Comparison of ENCODE assay signal across 12 mouse cellular contexts in the genomic region with DNA sequence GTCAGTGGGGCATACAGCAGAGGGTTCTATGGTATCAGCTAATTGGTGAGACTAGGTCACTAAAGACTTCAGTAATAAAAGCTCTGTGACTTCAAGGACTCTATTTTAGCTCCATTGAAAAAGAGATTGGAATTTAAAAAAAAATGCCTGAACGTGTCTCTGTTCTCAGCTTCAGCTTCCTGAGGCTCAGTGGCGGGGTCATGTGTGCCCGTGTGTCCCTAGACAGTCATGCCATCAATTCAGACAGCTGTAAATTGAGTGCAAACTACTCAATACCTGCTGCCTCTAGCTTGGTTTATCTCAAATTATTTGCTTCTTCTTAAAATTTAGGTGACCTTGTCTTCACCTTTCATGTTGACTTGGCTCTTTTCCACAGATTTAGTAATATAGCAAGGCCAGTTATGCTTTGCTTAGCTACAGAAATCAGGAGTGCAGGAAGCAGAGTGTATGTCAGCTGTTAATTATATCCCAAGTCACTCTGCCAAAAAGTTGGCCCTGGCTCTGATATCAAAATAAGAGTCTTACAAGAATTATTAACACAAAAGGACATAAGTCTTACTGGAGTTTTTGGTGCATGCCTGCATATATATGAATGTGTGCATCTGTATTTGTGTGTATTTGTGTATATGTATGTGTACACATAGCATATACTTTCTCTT. TPM values are rescaled to one million over a fixed set of nuclear protein-coding genes. Genes with fewer than 3 reads are reported as not detected.
DNase-seq lines count a peak whose midpoint lies in the region; ATAC-seq lines count a peak whose summit lies in the region.
"Had no signal": no experiment of that assay in that cellular context is flagged by ENCODE, and none has a peak within 500 bp of the region (broad histone marks: within the 10 kb centered on the region; RNA-seq: fewer than 3 reads in every experiment).

No protein-coding gene starts in this region.

- H3K9me3 ChIP-seq in embryonic facial prominence, embryonic 14.5 days (ENCODE audit: control insufficient read depth, low read length), result no peaks in the 10 kb centered on the region
- H3K9me3 ChIP-seq in forebrain, embryonic 11.5 days (ENCODE audit: control insufficient read depth, low read length), result no peaks in the 10 kb centered on the region
- H3K9me3 ChIP-seq: forebrain, embryonic 10.5 days had no signal

- no peak for ATAC-seq in embryonic facial prominence, embryonic 14.5 days (ENCODE audit: low read depth)
- no peak for ATAC-seq in forebrain, embryonic 11.5 days (replicated peaks; ENCODE audit: low FRiP score)
- ATAC-seq: intestine, postnatal 0 days had no signal

- WGBS in embryonic facial prominence, embryonic 14.5 days, result 50% methylated on average over 3 of the region's 3 CpGs
- 76% methylated on average over 3 of the region's 3 CpGs for WGBS in forebrain, embryonic 11.5 days

- H3K27ac ChIP-seq in embryonic facial prominence, embryonic 14.5 days (replicated peaks; ENCODE audit: low read depth, low read length), result no peak overlapping the region
- H3K27ac ChIP-seq in forebrain, embryonic 11.5 days (ENCODE audit: low read depth, low read length), result no peak overlapping the region
- H3K27ac ChIP-seq: forebrain, embryonic 10.5 days; left cerebral cortex, adult 2 months had no signal

- H3K9ac ChIP-seq in embryonic facial prominence, embryonic 14.5 days (ENCODE audit: low read depth, low read length), result no peak overlapping the region
- no peak overlapping the region for H3K9ac ChIP-seq in forebrain, embryonic 11.5 days (ENCODE audit: low read length)

- DNase-seq in heart, adult 8-10 months (ENCODE audit: low spot score), result peak; percentile 81
- no peak for DNase-seq in heart, postnatal 4 days
- DNase-seq in NIH3T3 (ENCODE audit: low read depth), result peak; percentile 45
- peak; percentile 67 for DNase-seq in embryonic facial prominence, embryonic 14.5 days (ENCODE audit: low spot score)
- peak; percentile 33 for DNase-seq in kidney, postnatal 10 days
- DNase-seq in layer of hippocampus, postnatal 25 days (ENCODE audit: extremely low spot score in 1 of 2, low spot score in 1 of 2), result no peak
- DNase-seq in ovary, adult 18-20 months (ENCODE audit: low spot score), result no peak
- DNase-seq in forebrain, embryonic 11.5 days (ENCODE audit: low spot score), result no peak
- DNase-seq: thymus, postnatal 25 days had no signal

- no peaks in the 10 kb centered on the region for H3K27me3 ChIP-seq in embryonic facial prominence, embryonic 14.5 days (replicated peaks; ENCODE audit: control insufficient read depth, insufficient read depth, low read length)
- no peaks in the 10 kb centered on the region for H3K27me3 ChIP-seq in forebrain, embryonic 11.5 days (ENCODE audit: control insufficient read depth, insufficient read depth, low read length)

- no peak overlapping the region for H3K4me3 ChIP-seq in embryonic facial prominence, embryonic 14.5 days (ENCODE audit: low read depth, low read length)
- no peak overlapping the region for H3K4me3 ChIP-seq in forebrain, embryonic 11.5 days (ENCODE audit: low read depth, low read length)
- H3K4me3 ChIP-seq: forebrain, embryonic 10.5 days; left cerebral cortex, adult 2 months had no signal

- H3K4me2 ChIP-seq in embryonic facial prominence, embryonic 14.5 days (ENCODE audit: low read depth, low read length), result no peak overlapping the region
- no peak overlapping the region for H3K4me2 ChIP-seq in forebrain, embryonic 11.5 days (ENCODE audit: low read depth, low read length, severe bottlenecking)

- 0 out of 2 replicates have a peak, but pooled peaks cover 3% of the 10 kb centered on the region for H3K36me3 ChIP-seq in embryonic facial prominence, embryonic 14.5 days (ENCODE audit: control insufficient read depth, insufficient read depth, low read length)
- H3K36me3 ChIP-seq in forebrain, embryonic 11.5 days (ENCODE audit: control insufficient read depth, insufficient read depth, low read length), result no peaks in the 10 kb centered on the region
- H3K36me3 ChIP-seq: forebrain, embryonic 10.5 days had no signal

- H3K4me1 ChIP-seq in embryonic facial prominence, embryonic 14.5 days (ENCODE audit: control insufficient read depth, insufficient read depth, low read length), result no peaks in the 10 kb centered on the region
- no peaks in the 10 kb centered on the region for H3K4me1 ChIP-seq in forebrain, embryonic 11.5 days (replicated peaks; ENCODE audit: control insufficient read depth, insufficient read depth, low read length)

RNA-seq across cellular contexts. Expression of gene Tcp11l2, which starts 20.8 kb away (rescaled TPM):
- total RNA-seq in heart, adult 8-10 months (2022), result 100 to 1,000 TPM in 3 of 4 experiments, 10 to 100 TPM in 1; 89.2 to 200 (median 123) TPM
- 10 to 100 TPM; 26.4 to 33.4 TPM for total RNA-seq in heart, postnatal 4 days (2021)
- 19.9 and 20.3 TPM in 2 replicates for polyA plus RNA-seq in embryonic facial prominence, embryonic 14.5 days (2014; fragmentation: Nextera tagmentation; extraction: Ambion mirVana)
- total RNA-seq in layer of hippocampus, postnatal 25 days (2021), result 10 to 100 TPM; 27.0 to 28.1 TPM
- 4.9 and 5.1 TPM in 2 replicates for polyA plus RNA-seq in forebrain, embryonic 11.5 days (2014; fragmentation: Nextera tagmentation; extraction: Ambion mirVana)

RNA-seq across cellular contexts. Expression of gene Polr3b, which starts 24.8 kb away (rescaled TPM):
- total RNA-seq in heart, adult 8-10 months (2022), result 10 to 100 TPM; 10.7 to 11.6 (median 11.0) TPM
- total RNA-seq in heart, postnatal 4 days (2021), result 10 to 100 TPM; 13.8 to 14.9 TPM
- 10.9 and 15.7 TPM in 2 replicates for polyA plus RNA-seq in embryonic facial prominence, embryonic 14.5 days (2014; fragmentation: Nextera tagmentation; extraction: Ambion mirVana)
- total RNA-seq in layer of hippocampus, postnatal 25 days (2021), result 10 to 100 TPM; 15.6 to 15.7 TPM
- polyA plus RNA-seq in forebrain, embryonic 11.5 days (2014; fragmentation: Nextera tagmentation; extraction: Ambion mirVana), result 16.9 TPM in 2 replicates

Comparison
In these comparisons a context has a peak if more than half of its experiments do, and no peak if none do; other contexts are left out.
1. DNase-seq: peak in heart, adult 8-10 months (single experiment), NIH3T3 (single experiment), embryonic facial prominence, embryonic 14.5 days (single experiment) and kidney, postnatal 10 days (single experiment); none in heart, postnatal 4 days (single experiment), layer of hippocampus, postnatal 25 days (0 of 2), ovary, adult 18-20 months (single experiment) and forebrain, embryonic 11.5 days (single experiment).